Mouse (Mus musculus) thymus, adult 2 months (tissue): ENCODE results near the gene Olig1.

Experiments used
- CTCF ChIP-seq: fragments of 200-500 bp; IDR thresholded peaks from 2 replicates; pipeline ENCODE4 v1.5.1; 2012; ENCODE audit warnings: mild to moderate bottlenecking, control low read depth, low read length, moderate library complexity, borderline replicate concordance; ENCODE audit not compliant: control insufficient read depth, poor library complexity, insufficient read depth; ENCODE audit errors: extremely low read depth
- POLR2A ChIP-seq: fragments of 200-500 bp; IDR thresholded peaks from 2 replicates; pipeline ENCODE4 v1.6.1; 2012; ENCODE audit warnings: mild to moderate bottlenecking, low read length, control low read depth, moderate library complexity; ENCODE audit not compliant: control insufficient read depth, poor library complexity, insufficient read depth; ENCODE audit errors: extremely low read depth

DNA sequence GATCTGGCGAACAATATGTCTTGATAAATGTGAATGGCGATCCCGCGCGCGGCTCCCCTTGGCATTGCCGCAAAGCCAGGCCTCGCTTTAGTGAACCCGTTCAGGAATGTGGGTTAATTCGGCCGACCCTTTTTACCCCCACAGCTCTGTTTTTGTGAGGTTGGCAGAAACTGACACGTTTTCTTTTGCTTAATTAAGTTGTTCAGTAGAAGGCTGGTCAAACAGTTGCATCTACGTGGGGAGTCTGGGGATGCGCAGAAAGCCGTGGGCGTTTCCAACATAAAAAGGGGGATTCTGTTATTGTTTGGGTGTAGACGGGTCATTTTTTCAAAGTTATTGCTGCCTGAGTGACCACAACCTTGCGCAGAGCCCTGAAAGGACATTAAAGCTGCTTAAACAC lies 31.9 kb downstream of the Olig1 start:
- TF ChIP-seq CTCF (no peak), POLR2A (no peak)
